Mouse (Mus musculus): ENCODE measurements around the gene Gm5169.
"Not testable (repeated sequence)": the region's sequence is repeated elsewhere in the genome, so short reads cannot be mapped to it uniquely, and the experiment has no call there.

Gene Gm5169

GRCm38 (mm10) chrX:25301355-25301754, at the start of gene Gm5169:
Gm5169 (minus strand) TSS chrX:25301455.
- not testable (repeated sequence) for DNase-seq (ENCODE audit: low read depth)

GRCm38 (mm10) chrX:25347424-25347823, 46.2 kb upstream of the Gm5169 start:
- not testable (repeated sequence) for DNase-seq (ENCODE audit: low read depth)
